19 mouse cellular contexts compared by ENCODE assay signal in the genomic region with DNA sequence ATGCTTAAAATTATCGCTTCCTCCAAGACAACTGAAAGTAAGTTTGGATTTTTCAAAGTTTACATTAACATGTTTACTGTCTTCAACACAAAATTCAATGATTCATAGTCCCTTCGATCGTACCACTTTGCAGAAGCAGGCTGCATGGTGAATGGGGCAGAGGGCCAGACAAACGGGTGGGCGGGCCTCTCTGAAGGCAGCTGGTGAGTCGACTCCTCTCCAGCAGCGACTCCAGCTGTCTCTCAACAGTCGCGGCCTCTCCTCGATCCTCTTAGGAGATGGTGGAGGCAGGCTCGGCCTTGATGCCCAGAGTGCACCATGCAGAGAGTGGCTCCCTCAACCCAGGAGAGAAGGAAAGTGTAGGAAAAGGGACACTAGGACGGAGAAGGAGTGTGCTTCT.
DNase-seq lines count a peak whose midpoint lies in the region; ATAC-seq and TF ChIP-seq lines count a peak whose summit lies in the region.
"Had no signal": no experiment of that assay in that cellular context is flagged by ENCODE, and none has a peak within 500 bp of the region (broad histone marks: within the 10 kb centered on the region; RNA-seq: fewer than 3 reads in every experiment).

No protein-coding gene starts in this region.

- no peaks in the 10 kb centered on the region for H3K9me3 ChIP-seq in hindbrain, postnatal 0 days (ENCODE audit: low read length)
- no peaks in the 10 kb centered on the region; the same call in 1 of the 2 replicates for H3K9me3 ChIP-seq in hindbrain, embryonic 16.5 days (ENCODE audit: control insufficient read depth, low read length)
- no peaks in the 10 kb centered on the region for H3K9me3 ChIP-seq in heart, embryonic 10.5 days
- H3K9me3 ChIP-seq: embryonic facial prominence, embryonic 13.5 days; heart, embryonic 13.5 days had no signal

- no peak overlapping the region for H3K27ac ChIP-seq in hindbrain, postnatal 0 days
- H3K27ac ChIP-seq in hindbrain, embryonic 16.5 days (ENCODE audit: low read depth, low read length), result no peak overlapping the region
- H3K27ac ChIP-seq in heart, embryonic 10.5 days, result no peak overlapping the region
- H3K27ac ChIP-seq: embryonic facial prominence, embryonic 13.5 days; gastrocnemius, adult 2 months; heart, embryonic 13.5 days; hindbrain, embryonic 14.5 days had no signal

- H3K9ac ChIP-seq in hindbrain, postnatal 0 days (replicated peaks; ENCODE audit: low read length), result no peak overlapping the region
- H3K9ac ChIP-seq in hindbrain, embryonic 16.5 days (ENCODE audit: low read depth, low read length), result no peak overlapping the region
- H3K9ac ChIP-seq: embryonic facial prominence, embryonic 13.5 days; heart, embryonic 13.5 days; hindbrain, embryonic 14.5 days had no signal

- H3K4me1 ChIP-seq in hindbrain, postnatal 0 days (ENCODE audit: insufficient read depth, low read length), result no peaks in the 10 kb centered on the region
- H3K4me1 ChIP-seq in hindbrain, embryonic 16.5 days (ENCODE audit: control insufficient read depth, insufficient read depth, low read depth, low read length), result no peaks in the 10 kb centered on the region
- no peaks in the 10 kb centered on the region for H3K4me1 ChIP-seq in heart, embryonic 10.5 days
- H3K4me1 ChIP-seq: embryonic facial prominence, embryonic 13.5 days; heart, embryonic 13.5 days had no signal

- no peak for ATAC-seq in hindbrain, postnatal 0 days
- ATAC-seq in hindbrain, embryonic 16.5 days, result no peak; the same call in 1 of the 2 replicates
- ATAC-seq: forebrain, embryonic 14.5 days; inflammation-experienced regulatory T-cells, adult 6 months; intestine, postnatal 0 days had no signal

- no peaks in the 10 kb centered on the region for H3K36me3 ChIP-seq in hindbrain, postnatal 0 days (ENCODE audit: insufficient read depth, low read length)
- no peaks in the 10 kb centered on the region for H3K36me3 ChIP-seq in hindbrain, embryonic 16.5 days (ENCODE audit: control insufficient read depth, insufficient read depth, low read length)
- H3K36me3 ChIP-seq in heart, embryonic 10.5 days, result no peaks in the 10 kb centered on the region
- H3K36me3 ChIP-seq: embryonic facial prominence, embryonic 13.5 days; heart, embryonic 13.5 days had no signal

- no peaks in the 10 kb centered on the region for H3K27me3 ChIP-seq in hindbrain, postnatal 0 days (ENCODE audit: insufficient read depth, low read length)
- H3K27me3 ChIP-seq in hindbrain, embryonic 16.5 days (replicated peaks; ENCODE audit: control insufficient read depth, insufficient read depth, low read length), result no peaks in the 10 kb centered on the region
- no peaks in the 10 kb centered on the region for H3K27me3 ChIP-seq in heart, embryonic 10.5 days (ENCODE audit: insufficient read depth, poor library complexity, severe bottlenecking)
- H3K27me3 ChIP-seq: embryonic facial prominence, embryonic 13.5 days; heart, embryonic 13.5 days had no signal

- peak; percentile 37 to 43 for DNase-seq in cerebellum, postnatal 14 days
- DNase-seq in cerebellum, adult 9-10 months, result no peak
- DNase-seq in hindbrain, postnatal 0 days (ENCODE audit: low spot score), result peak; percentile 3
- peak; percentile 3 for DNase-seq in 3134 (ENCODE audit: extremely low read depth, insufficient read length, low spot score)
- peak; percentile 3 for DNase-seq in brain, adult 2 months (ENCODE audit: low read depth, low spot score)
- DNase-seq in heart, embryonic 10.5 days (ENCODE audit: low spot score), result no peak
- DNase-seq: adrenal gland, postnatal 10 days; cerebellum, adult 9-11 months; gastrocnemius, adult 2 months; gastrocnemius, postnatal 25 days; heart, postnatal 4 days; kidney, adult 8-10 months had no signal

- 68% methylated on average over 12 of the region's 12 CpGs for WGBS in hindbrain, postnatal 0 days
- 61% methylated on average over 12 of the region's 12 CpGs for WGBS in hindbrain, embryonic 16.5 days
- 64% methylated on average over 12 of the region's 12 CpGs for WGBS in heart, embryonic 10.5 days

- no peak overlapping the region for H3K4me3 ChIP-seq in hindbrain, postnatal 0 days (ENCODE audit: low read length)
- no peak overlapping the region for H3K4me3 ChIP-seq in hindbrain, embryonic 16.5 days (ENCODE audit: low read length)
- H3K4me3 ChIP-seq in heart, embryonic 10.5 days, result no peak overlapping the region
- H3K4me3 ChIP-seq: embryonic facial prominence, embryonic 13.5 days; gastrocnemius, adult 2 months; heart, embryonic 13.5 days had no signal

- H3K4me2 ChIP-seq in hindbrain, postnatal 0 days (ENCODE audit: low read depth, low read length), result no peak overlapping the region
- no peak overlapping the region for H3K4me2 ChIP-seq in hindbrain, embryonic 16.5 days (ENCODE audit: low read length)
- H3K4me2 ChIP-seq: embryonic facial prominence, embryonic 13.5 days; heart, embryonic 13.5 days; hindbrain, embryonic 14.5 days had no signal

- TF ChIP-seq CTCF in hindbrain, postnatal 0 days (IDR thresholded peaks at IDR 0.05; ENCODE audit: low read depth), result no peak

Comparison
In these comparisons a context has a peak if more than half of its experiments do, and no peak if none do; other contexts are left out.
1. DNase-seq: peak in cerebellum, postnatal 14 days (2 of 2), hindbrain, postnatal 0 days (single experiment), 3134 (single experiment) and brain, adult 2 months (single experiment); none in cerebellum, adult 9-10 months (single experiment) and heart, embryonic 10.5 days (single experiment).